Mouse (Mus musculus) spleen, postnatal 36 days (tissue): ENCODE data around the gene Gm49393.
"Not testable (repeated sequence)": the region's sequence is repeated elsewhere in the genome, so short reads cannot be mapped to it uniquely, and the experiment has no call there.

Source experiments
- DNase-seq, 2 experiments: peaks; one replicate each; pipeline ENCODE4 v3.0.0; 2022; ENCODE audit warnings: low spot score in 2 of 2, mixed read lengths in 1 of 2

Gm49393 gene

GRCm38 (mm10) chr13:60935490-60935889 is at the start of gene Gm49393:
Gm49393 (minus strand) TSS chr13:60935590.
- not testable (repeated sequence) for DNase-seq

DNA sequence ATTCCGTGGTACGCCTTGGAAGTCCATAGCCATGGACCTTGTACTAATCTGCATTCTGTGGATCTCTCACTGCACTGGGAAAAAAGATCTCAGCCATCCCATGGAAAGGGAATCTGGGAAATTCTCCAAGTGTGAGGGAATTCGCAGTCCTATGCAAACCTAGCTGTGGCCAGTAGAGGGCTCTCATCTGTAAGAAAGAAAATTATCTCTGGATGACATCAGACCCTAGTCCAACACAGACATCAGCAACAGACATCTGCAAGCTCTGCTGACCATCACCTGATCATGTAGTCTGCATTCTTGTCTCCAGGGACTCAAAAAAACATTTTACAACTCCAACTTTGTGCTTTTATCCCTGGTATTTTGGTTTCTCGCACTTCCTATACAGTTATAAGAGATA is 36.9 kb upstream of the Gm49393 start:
- not testable (repeated sequence) for DNase-seq

- not testable (repeated sequence) for DNase-seq
Measured at GRCm38 (mm10) chr13:60963985-60964384, 28.6 kb upstream of the Gm49393 start.

GRCm38 (mm10) chr13:60961706-60962105 is 26.3 kb upstream of the Gm49393 start:
- no peak for DNase-seq

DNA sequence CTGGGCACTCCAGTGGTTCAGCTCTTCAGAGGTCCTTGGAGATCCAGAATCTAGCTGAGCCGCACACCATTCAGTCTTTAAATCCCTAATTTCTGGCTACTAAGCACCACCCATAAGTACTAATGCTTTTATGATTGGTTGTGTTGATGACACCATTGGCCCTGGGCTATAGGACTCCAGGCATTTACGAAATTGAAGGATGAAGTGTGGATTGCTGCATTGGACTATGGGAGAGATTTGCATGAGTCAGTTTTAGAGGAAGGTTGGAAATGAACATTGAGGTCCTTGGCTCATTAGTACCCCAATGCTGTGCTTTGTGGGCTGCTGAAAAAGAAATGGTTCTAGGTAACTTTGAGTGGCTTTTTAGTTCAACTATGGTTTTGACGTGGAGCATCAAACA is 6.5 kb upstream of the Gm49393 start, which contains the start of gene Tpbpa:
Tpbpa (minus strand) TSS at position 101 of the 400 bp plus-strand sequence.
- DNase-seq = not testable (repeated sequence)

- peak; percentile 5 to 15 for DNase-seq
Measured at GRCm38 (mm10) chr13:60936500-60936901, 1.1 kb upstream of the Gm49393 start, which contains the start of the genes Gm49391 and Ctla2a. Gm49391 (minus strand) TSS chr13:60936571. Ctla2a (minus strand) TSS chr13:60936625.

DNA sequence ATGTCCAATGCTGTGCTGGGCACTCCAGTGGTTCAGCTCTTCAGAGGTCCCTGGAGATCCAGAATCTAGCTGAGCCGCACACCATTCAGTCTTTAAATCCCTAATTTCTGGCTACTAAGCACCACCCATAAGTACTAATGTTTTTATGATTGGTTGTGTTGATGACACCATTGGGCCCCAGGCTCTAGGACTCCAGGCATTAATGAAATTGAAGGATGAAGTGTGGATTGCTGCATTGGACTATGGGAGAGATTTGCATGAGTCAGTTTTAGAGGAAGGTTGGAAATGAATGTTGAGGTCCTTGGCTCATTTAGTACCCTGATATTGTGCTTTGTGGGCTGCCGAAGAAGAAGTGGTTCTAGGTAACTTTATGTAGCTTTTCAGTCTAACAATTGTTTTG is 30.6 kb downstream of the Gm49393 start, which contains the start of gene Tpbpb:
Tpbpb (minus strand) TSS at position 101 of the 400 bp plus-strand sequence.
- not testable (repeated sequence) for DNase-seq

DNA sequence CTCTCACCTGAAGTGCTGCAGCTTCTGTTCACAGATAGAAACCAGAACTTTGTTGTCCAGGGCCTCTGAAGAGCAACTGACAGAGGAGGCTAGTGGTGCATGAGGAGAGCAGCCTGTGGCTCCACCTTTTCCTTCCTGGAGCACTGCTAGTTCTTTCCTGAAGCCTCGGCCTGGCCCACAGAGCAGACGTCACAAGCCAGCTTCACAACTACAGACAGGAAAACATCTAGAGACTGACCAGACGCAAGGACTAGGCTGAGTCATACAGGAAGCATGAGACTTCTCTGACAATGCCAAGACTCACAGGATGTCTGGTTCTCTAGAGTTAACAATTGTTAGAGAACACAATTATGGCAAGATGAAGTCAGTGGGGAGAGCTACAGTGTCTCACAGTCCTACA is 38.1 kb downstream of the Gm49393 start, which contains the start of gene Ctla2b:
Ctla2b (minus strand) TSS at position 120 of the 400 bp plus-strand sequence.
- peak; percentile 14 to 34 for DNase-seq

DNA sequence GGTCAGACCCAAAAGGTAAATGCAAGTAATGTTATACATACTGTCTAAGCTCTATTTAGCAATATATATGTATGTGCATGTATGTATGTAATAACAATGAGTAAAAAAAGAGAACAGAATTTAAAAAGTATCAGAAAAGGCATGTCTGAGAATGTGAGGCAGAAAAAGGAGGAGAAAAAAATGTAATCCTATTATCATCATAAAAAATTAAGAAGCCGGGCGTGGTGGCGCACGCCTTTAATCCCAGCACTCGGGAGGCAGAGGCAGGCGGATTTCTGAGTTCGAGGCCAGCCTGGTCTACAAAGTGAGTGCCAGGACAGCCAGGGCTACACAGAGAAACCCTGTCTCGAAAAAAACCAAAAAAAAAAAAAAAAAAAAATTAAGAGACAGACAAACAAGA is 38.6 kb downstream of the Gm49393 start, which contains the start of gene Gm49392:
Gm49392 (minus strand) TSS at position 101 of the 400 bp plus-strand sequence.
- DNase-seq = not testable (repeated sequence)

DNA sequence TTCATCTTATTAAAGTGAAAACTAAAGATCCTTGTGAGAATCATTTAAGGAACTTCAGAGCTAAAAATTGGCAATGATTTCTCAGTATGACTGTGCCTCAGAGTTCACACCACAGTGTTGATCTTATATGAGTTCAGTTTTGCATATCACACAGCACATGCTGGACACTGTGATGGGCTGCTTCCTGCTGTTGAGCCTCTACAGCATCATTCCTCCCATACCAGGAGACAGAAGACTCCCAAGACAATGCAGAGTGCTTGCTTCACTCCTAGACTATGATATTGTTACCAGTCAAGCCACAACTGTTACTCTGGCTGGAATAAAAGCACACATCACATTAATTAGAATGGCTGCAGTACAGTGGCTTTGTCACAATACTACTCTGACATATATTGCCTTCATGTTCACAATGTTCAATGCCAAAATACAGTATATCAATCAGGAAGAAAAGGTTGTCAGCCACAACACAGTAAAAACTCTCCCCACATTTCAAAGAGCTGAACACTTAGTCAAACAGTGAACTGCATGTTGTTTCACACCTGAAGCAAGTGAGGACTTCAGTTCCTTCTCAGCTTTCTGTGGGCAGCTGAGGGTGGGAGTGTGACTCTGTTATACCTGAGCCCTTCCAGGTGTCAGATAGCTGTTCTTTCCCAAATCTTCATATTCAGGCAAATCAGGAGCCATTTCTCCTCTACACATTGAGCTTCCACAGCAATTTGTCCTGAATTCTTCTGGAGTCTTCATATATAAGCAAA is 39.8 kb downstream of the Gm49393 start:
- no peak for DNase-seq

GRCm38 (mm10) chr13:60892301-60892700 is 43.1 kb downstream of the Gm49393 start:
- DNase-seq = no peak

DNA sequence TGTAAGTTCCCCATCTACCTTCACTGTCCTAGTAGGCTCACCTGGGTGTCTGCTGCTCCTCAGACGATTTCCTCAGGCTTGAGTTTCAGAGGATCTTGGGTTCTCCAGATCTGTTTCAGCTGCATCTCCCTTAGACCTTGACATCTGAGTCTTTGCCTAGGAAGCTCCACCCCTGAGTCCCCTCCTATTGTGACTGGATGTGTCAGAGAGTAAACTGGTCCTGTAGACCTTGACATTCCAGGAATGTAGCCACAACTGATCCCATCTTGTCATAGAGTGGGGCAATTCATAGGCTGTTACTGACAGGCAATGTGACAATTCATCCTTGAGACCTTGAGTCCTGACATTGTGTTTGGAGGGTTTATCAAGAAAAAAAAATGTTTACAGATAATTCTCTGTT is 71.1 kb downstream of the Gm49393 start, which contains the start of gene 4930486L24Rik:
4930486L24Rik (minus strand) TSS at position 195 of the 400 bp plus-strand sequence.
- DNase-seq = no peak

- DNase-seq = peak; percentile 26 to 38
Measured at GRCm38 (mm10) chr13:60848241-60849120, 86.9 kb downstream of the Gm49393 start.

- no peak for DNase-seq
Measured at GRCm38 (mm10) chr13:60843153-60843552, 92.2 kb downstream of the Gm49393 start.

DNA sequence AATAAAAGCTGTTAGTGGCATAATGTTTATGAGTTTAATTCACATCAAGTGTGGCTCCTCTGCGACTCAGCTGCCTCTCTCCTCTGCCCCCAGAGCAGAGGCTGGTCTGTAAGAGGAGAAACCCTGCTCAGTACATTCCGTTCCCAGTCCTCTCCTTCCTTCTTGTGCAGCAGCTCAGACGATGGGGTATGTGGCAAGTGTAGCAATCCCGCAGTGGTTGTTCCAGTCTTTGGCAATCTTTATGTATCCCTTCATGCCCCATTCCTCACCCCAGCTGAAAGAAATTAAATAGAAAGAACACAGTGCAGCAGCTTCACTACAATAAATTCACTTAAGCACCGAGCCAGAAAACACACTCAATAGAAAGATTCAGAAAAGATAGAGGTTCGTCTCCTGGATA is 92.7 kb downstream of the Gm49393 start:
- DNase-seq = no peak

GRCm38 (mm10) chr13:60839353-60839902 is 96.0 kb downstream of the Gm49393 start:
- DNase-seq = no peak

- DNase-seq = peak in 1 of 2 experiments; percentile 14
Measured at GRCm38 (mm10) chr13:60826052-60826451, 109.3 kb downstream of the Gm49393 start.

GRCm38 (mm10) chr13:60820486-60821175 is 114.8 kb downstream of the Gm49393 start:
- no peak for DNase-seq

GRCm38 (mm10) chr13:60819469-60819868 is 115.9 kb downstream of the Gm49393 start:
- DNase-seq = no peak

GRCm38 (mm10) chr13:60813722-60814121 is 121.7 kb downstream of the Gm49393 start:
- DNase-seq = no peak

DNA sequence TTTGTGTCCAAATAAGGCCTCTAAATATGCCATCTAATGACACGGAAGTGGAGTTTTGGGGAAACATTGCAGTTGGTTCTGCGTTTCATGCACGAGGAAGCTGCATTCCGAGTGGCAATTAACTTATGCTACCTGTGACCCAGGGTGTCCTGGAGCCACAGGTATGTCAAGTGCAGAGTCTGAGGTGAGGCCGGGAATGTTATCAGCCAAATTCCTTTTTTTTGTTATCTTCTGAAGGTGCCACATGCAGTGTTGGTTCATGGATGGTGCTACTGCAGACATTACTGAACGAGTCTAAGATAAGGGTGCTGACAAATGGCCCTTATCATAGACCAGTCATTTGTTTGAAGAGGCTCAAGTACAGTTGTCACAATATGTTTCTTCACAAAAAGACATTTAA is 122.6 kb downstream of the Gm49393 start:
- DNase-seq = no peak
